Mouse (Mus musculus) intestine, postnatal 0 days (tissue): ENCODE results near the gene Cd82. TPM values are rescaled to one million over a fixed set of nuclear protein-coding genes. Genes with fewer than 3 reads are reported as not detected.

Source experiments
- ATAC-seq: fragments of 200-750 bp; cut with Nextera tagmentation; 2 replicates; pipeline ENCODE4 v1.8.0; 2017; ENCODE audit warnings: mild to moderate bottlenecking, moderate TSS enrichment, moderate library complexity
- H3K27ac ChIP-seq: fragments of 300-500 bp; sonication (generic); 2 replicates; pipeline ENCODE4 v1.5.1; 2014; ENCODE audit warnings: mild to moderate bottlenecking, low read depth, low read length, moderate library complexity
- H3K27me3 ChIP-seq: fragments of 300-500 bp; sonication (generic); replicated peaks from 2 replicates; pipeline ENCODE4 v1.6.1; 2014; ENCODE audit warnings: low read length, mixed read lengths; ENCODE audit not compliant: control insufficient read depth, insufficient read depth
- H3K36me3 ChIP-seq: fragments of 300-500 bp; sonication (generic); 2 replicates; pipeline ENCODE4 v1.6.1; 2014; ENCODE audit warnings: mild to moderate bottlenecking, moderate library complexity; ENCODE audit not compliant: control insufficient read depth, insufficient read depth
- H3K4me1 ChIP-seq: fragments of 300-500 bp; sonication (generic); replicated peaks from 2 replicates; pipeline ENCODE4 v1.6.1; 2014; ENCODE audit warnings: antibody characterized with exemption, low read length, mixed read lengths; ENCODE audit not compliant: control insufficient read depth, insufficient read depth
- H3K4me2 ChIP-seq: fragments of 300-500 bp; sonication (generic); replicated peaks from 2 replicates; pipeline ENCODE4 v1.6.1; 2014; ENCODE audit warnings: low read depth, mild to moderate bottlenecking, moderate library complexity
- H3K4me3 ChIP-seq: fragments of 300-500 bp; sonication (generic); 2 replicates; pipeline ENCODE4 v1.5.1; 2014; ENCODE audit warnings: low read depth, low read length
- H3K9ac ChIP-seq: fragments of 300-500 bp; sonication (generic); 2 replicates; pipeline ENCODE4 v1.6.1; 2014; ENCODE audit warnings: mild to moderate bottlenecking, low read depth, low read length
- H3K9me3 ChIP-seq: fragments of 300-500 bp; sonication (generic); 2 replicates; pipeline ENCODE4 v1.6.1; 2016; ENCODE audit warnings: mixed run types; ENCODE audit not compliant: control insufficient read depth
- CTCF ChIP-seq: sonication (generic); IDR thresholded peaks from 2 replicates; pipeline ENCODE4 v1.5.1; 2016; ENCODE audit warnings: low read depth, mild to moderate bottlenecking, control low read depth, antibody characterized with exemption, moderate library complexity
- WGBS: fragments of 180-500 bp; shearing (Covaris S2); extraction: QIAGEN DNeasy Blood & Tissue Kit; methylation state at CpG from one replicate; pipeline ENCODE4 v1.1.7; 2014; 5-methylcytosine and 5-hydroxymethylcytosine counted together
- polyA plus RNA-seq: library from polyadenylated mRNA; unstranded; fragments of >200 nt; fragmentation: Nextera tagmentation; extraction: Ambion mirVana; gene quantifications from 2 replicates; pipeline ENCODE4 v1.2.1, GENCODE M21; 2015

Cd82 gene
- polyA plus RNA-seq, 1 experiment from 2014 or later: 184 TPM

DNA sequence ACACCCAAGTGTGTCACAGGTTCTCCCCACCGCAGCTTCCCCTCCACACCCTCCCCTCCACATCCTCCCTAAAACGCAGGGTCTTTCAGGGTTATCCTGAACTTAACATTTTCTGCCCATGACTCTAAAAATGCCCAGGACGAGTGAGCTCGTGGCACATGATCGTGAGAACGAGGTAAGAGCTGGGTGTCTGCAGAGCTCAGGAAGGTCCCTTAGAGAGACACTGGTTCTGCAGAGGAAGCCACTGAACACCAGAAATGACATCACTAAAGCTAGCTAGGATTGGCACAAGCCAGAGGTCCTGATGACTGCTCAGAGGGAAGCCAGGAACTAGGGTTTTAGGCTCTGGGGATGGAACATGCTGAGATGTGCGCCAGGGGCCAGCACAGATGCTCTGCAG, 18.7 kb downstream of the Cd82 start:
- Histone ChIP-seq H3K9ac (no peak overlapping the region), H3K27me3 (no peaks in the 10 kb centered on the region), H3K9me3 (no peaks in the 10 kb centered on the region), H3K4me1 (peaks cover 12% of the 10 kb centered on the region; the same call in 1 of the 2 replicates), H3K36me3 (peaks cover 14% of the 10 kb centered on the region; the same call in 1 of the 2 replicates), H3K4me2 (no peak overlapping the region), H3K27ac (peak overlapping the region; percentile 58), H3K4me3 (no peak overlapping the region)
- no peak for ATAC-seq
- 72% methylated on average over 7 of the region's 7 CpGs for WGBS
- no peak for TF ChIP-seq CTCF

DNA sequence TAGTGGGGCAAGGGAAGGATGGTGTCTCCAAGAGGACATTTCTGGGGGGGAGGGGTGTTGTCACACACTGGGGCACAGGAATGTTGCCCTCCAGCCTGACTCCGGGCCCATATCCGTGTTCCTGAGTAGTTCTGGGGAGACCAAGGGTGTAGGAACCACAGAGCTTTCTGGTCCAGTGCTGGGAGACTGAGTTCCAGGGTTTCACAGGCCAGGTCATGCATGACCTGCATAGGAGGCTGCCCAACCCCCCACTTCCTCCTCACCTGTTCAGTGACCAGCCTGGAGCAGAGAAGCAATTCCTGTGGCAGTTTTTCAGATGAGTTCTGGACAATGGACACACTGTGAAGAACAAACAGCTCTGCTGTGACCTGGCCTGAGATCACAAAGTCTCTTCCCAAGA, 19.8 kb downstream of the Cd82 start:
- H3K4me3 ChIP-seq: no peak overlapping the region
- H3K27ac ChIP-seq: peak overlapping the region; percentile 58; the same call in 1 of the 2 replicates
- no peak overlapping the region for H3K9ac ChIP-seq
- H3K4me2 ChIP-seq: no peak overlapping the region
- 89% methylated on average over 2 of the region's 2 CpGs for WGBS
- peaks cover 12% of the 10 kb centered on the region; the same call in 1 of the 2 replicates for H3K4me1 ChIP-seq
- peaks cover 14% of the 10 kb centered on the region; the same call in 1 of the 2 replicates for H3K36me3 ChIP-seq
- ATAC-seq: no peak
- no peak for TF ChIP-seq CTCF
- no peaks in the 10 kb centered on the region for H3K27me3 ChIP-seq
- no peaks in the 10 kb centered on the region for H3K9me3 ChIP-seq

DNA sequence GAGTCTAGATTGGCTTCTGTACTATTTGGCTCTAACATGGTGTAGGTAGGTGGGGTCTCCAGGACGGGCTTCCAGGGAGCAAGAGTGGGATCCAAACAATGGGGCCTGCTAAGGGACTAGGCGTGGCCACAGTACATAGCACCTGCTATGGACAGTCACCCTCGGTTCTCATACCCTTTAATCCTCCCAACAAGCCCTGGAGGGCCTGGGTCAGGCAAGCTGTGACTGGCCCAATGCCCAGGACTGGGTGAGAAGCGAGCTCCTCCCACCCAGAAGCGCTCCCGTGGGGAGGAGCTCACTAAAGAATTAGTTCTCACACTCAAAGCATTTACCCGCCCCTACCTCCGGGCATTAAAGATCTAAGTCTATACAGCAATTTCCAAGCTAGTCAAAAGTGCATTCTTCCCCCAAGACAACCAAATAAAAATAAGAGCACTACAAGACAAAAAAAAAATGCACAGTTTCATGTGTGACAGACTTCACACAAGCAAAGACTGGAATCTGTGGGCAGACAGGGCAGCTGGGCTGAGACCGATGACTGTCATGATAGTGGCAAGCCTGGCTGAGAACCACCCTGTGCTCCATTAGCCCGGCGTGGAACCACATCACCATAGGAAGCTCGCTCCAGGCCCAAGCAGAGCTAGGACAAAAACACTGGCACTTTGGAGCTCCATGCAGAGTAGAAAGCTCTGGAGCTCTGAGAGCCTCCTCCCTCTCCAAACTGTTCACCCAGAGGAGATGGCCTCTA, 23.0 kb downstream of the Cd82 start:
- no peak for TF ChIP-seq CTCF
- no peak overlapping the region; the same call in 1 of the 2 replicates for H3K27ac ChIP-seq
- no peak overlapping the region for H3K4me2 ChIP-seq

DNA sequence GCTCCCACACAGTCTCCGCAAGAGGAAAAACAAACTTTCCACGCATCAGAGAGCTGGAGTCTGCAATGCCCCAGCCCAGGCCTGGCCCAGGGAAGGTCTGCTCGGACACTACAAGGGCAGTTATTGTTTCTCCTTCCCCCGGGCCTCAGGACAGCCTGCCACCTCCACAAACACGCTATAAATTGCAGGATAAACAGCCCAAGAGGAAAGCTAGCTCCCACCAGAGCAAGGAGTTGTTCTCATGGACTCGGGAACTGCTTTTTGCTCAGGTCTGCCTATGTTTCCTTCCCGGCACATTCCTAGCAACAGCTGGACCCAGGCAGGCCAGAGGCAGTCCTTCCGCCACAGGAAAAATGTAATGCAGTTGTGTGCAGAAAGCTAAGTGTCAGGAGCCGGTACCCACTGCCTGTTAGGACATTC, 23.6 kb downstream of the Cd82 start:
- Histone ChIP-seq H3K4me3 (no peak overlapping the region), H3K9me3 (no peaks in the 10 kb centered on the region), H3K27ac (peak overlapping the region; percentile 9; the same call in 1 of the 2 replicates), H3K36me3 (peaks cover 26% of the 10 kb centered on the region; the same call in 1 of the 2 replicates), H3K4me1 (peaks cover 5% of the 10 kb centered on the region; the same call in 1 of the 2 replicates), H3K4me2 (no peak overlapping the region), H3K9ac (no peak overlapping the region), H3K27me3 (no peaks in the 10 kb centered on the region)
- no peak for ATAC-seq
- 47% methylated on average over 9 of the region's 9 CpGs for WGBS
- no peak for TF ChIP-seq CTCF

More for the DNA sequence above, 23.0 kb downstream of the Cd82 start:
- H3K4me1 ChIP-seq: peaks cover 5% of the 10 kb centered on the region; the same call in 1 of the 2 replicates
- no peaks in the 10 kb centered on the region for H3K27me3 ChIP-seq
- 46% methylated on average over 12 of the region's 12 CpGs for WGBS
- H3K36me3 ChIP-seq: peaks cover 26% of the 10 kb centered on the region; the same call in 1 of the 2 replicates
- H3K4me3 ChIP-seq: no peak overlapping the region
- H3K9ac ChIP-seq: no peak overlapping the region
- ATAC-seq: no peak
- no peaks in the 10 kb centered on the region for H3K9me3 ChIP-seq

DNA sequence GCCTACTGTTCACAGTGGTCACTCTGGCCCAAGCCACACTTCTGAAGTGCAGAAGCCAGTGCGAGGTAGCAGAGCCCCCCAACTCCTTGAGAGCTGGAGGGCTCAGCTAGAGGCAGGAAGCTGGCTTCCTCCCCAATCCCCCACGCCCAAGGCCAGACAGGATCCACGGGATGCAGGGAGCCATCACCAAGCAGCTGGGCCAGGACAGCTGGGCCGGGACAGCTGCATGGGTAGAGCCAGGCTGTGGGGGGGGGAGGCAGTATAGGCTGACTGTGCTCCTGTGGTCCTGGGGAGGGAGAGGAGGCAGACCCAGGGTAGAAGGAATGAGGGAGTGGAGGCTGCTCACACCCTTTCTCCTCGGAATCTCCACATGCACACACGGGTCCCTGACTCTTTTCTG, 24.6 kb downstream of the Cd82 start:
- ATAC-seq: no peak
- no peaks in the 10 kb centered on the region for H3K27me3 ChIP-seq
- no peak for TF ChIP-seq CTCF
- H3K4me3 ChIP-seq: no peak overlapping the region
- no peak overlapping the region for H3K27ac ChIP-seq
- H3K9ac ChIP-seq: no peak overlapping the region
- H3K9me3 ChIP-seq: no peaks in the 10 kb centered on the region
- no peak overlapping the region for H3K4me2 ChIP-seq
- H3K4me1 ChIP-seq: peaks cover 5% of the 10 kb centered on the region; the same call in 1 of the 2 replicates
- 74% methylated on average over 6 of the region's 6 CpGs for WGBS
- H3K36me3 ChIP-seq: peaks cover 27% of the 10 kb centered on the region; the same call in 1 of the 2 replicates

DNA sequence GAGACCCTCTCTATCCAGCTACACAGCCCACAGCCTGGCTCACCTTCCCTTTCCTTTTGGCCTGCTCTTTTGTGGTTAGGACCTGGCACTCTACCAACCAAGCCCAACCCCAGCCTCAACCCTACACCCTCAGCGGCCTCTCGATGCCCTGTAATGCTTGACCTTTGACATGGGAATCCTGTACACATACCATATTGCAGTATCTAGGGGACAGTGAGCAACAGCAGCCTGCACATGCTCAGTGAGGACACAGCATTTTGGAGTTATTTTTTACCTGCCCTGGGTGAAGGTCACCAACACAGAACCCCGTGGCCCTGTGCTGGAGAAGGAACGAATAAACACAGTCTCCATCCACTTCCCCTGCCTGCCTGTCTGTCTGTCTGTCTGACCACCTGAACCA, 27.4 kb downstream of the Cd82 start:
- Histone ChIP-seq H3K27ac (peak overlapping the region; percentile 23; the same call in 1 of the 2 replicates), H3K9me3 (no peaks in the 10 kb centered on the region), H3K4me3 (no peak overlapping the region), H3K4me1 (peaks cover 21% of the 10 kb centered on the region), H3K9ac (no peak overlapping the region), H3K27me3 (no peaks in the 10 kb centered on the region), H3K4me2 (no peak overlapping the region), H3K36me3 (peaks cover 20% of the 10 kb centered on the region; the same call in 1 of the 2 replicates)
- no peak for TF ChIP-seq CTCF
- 63% methylated on average over 4 of the region's 4 CpGs for whole genome bisulfite sequencing
- ATAC-seq: no peak
